Mouse (Mus musculus): ENCODE data around the gene Olfr549. TPM values are rescaled to one million over a fixed set of nuclear protein-coding genes. Genes with fewer than 3 reads are reported as not detected.

The Olfr549 gene
- not detected for total RNA-seq (2022)

- DNase-seq (ENCODE audit: low spot score in 2 of 2) = no peak
These were observed at the start of gene Olfr549 for GRCm38 (mm10) chr7:102549570-102549969. Olfr549 (plus strand) TSS chr7:102549870.

- no peak for DNase-seq (ENCODE audit: low spot score in 2 of 2)
These were observed 47.7 kb upstream of the Olfr549 start for GRCm38 (mm10) chr7:102501986-102502385.

- DNase-seq (ENCODE audit: low spot score in 2 of 2) = peak; percentile 33 to 64
These were observed 42.8 kb upstream of the Olfr549 start for GRCm38 (mm10) chr7:102506848-102507247.

- DNase-seq (ENCODE audit: low spot score in 2 of 2) = no peak
These were observed 41.6 kb upstream of the Olfr549 start for GRCm38 (mm10) chr7:102508066-102508465.

GRCm38 (mm10) chr7:102508666-102509065 is 41.0 kb upstream of the Olfr549 start:
- DNase-seq (ENCODE audit: low spot score in 2 of 2) = no peak

GRCm38 (mm10) chr7:102509726-102510125 is 39.9 kb upstream of the Olfr549 start:
- no peak for DNase-seq (ENCODE audit: low spot score in 2 of 2)

GRCm38 (mm10) chr7:102511927-102512326 is 37.7 kb upstream of the Olfr549 start:
- no peak for DNase-seq (ENCODE audit: low spot score in 2 of 2)

GRCm38 (mm10) chr7:102512814-102513435 is 36.7 kb upstream of the Olfr549 start:
- DNase-seq (ENCODE audit: low spot score in 2 of 2) = peak; percentile 59 to 85

GRCm38 (mm10) chr7:102514144-102514543 is 35.5 kb upstream of the Olfr549 start:
- DNase-seq (ENCODE audit: low spot score in 2 of 2) = no peak

- DNase-seq (ENCODE audit: low spot score in 2 of 2) = no peak
These were observed 33.2 kb upstream of the Olfr549 start for GRCm38 (mm10) chr7:102516261-102517050.

- DNase-seq (ENCODE audit: low spot score in 2 of 2) = no peak
These were observed 32.7 kb upstream of the Olfr549 start for GRCm38 (mm10) chr7:102517051-102517335.

GRCm38 (mm10) chr7:102529052-102529451 is 20.6 kb upstream of the Olfr549 start:
- no peak for DNase-seq (ENCODE audit: low spot score in 2 of 2)

- DNase-seq (ENCODE audit: low spot score in 2 of 2) = no peak
These were observed 15.2 kb upstream of the Olfr549 start, which contains the start of gene Olfr547 for GRCm38 (mm10) chr7:102534449-102534848. Olfr547 (plus strand) TSS chr7:102534749.

- no peak for DNase-seq (ENCODE audit: low spot score in 2 of 2)
These were observed 9.1 kb upstream of the Olfr549 start, which contains the start of gene Olfr548-ps1 for GRCm38 (mm10) chr7:102540596-102540995. Olfr548-ps1 (plus strand) TSS chr7:102540896.

- no peak for DNase-seq (ENCODE audit: low spot score in 2 of 2)
These were observed 8.4 kb upstream of the Olfr549 start for GRCm38 (mm10) chr7:102541251-102541650.

GRCm38 (mm10) chr7:102553279-102553678 is 3.6 kb downstream of the Olfr549 start:
- DNase-seq (ENCODE audit: low spot score in 2 of 2) = no peak

- DNase-seq (ENCODE audit: low spot score in 2 of 2) = peak; percentile 6 to 20
These were observed 15.6 kb downstream of the Olfr549 start, which contains the start of gene Trim21 for GRCm38 (mm10) chr7:102564999-102565997. Trim21 (minus strand) TSS chr7:102565486.

GRCm38 (mm10) chr7:102566219-102566618 is 16.5 kb downstream of the Olfr549 start:
- no peak for DNase-seq (ENCODE audit: low spot score in 2 of 2)

GRCm38 (mm10) chr7:102571142-102571541 is 21.5 kb downstream of the Olfr549 start, which contains the start of gene Olfr550:
Olfr550 (plus strand) TSS chr7:102571442.
- DNase-seq (ENCODE audit: low spot score in 2 of 2) = no peak

GRCm38 (mm10) chr7:102573174-102573830 is 23.6 kb downstream of the Olfr549 start:
- DNase-seq (ENCODE audit: low spot score in 2 of 2) = no peak

GRCm38 (mm10) chr7:102575998-102576397 is 26.3 kb downstream of the Olfr549 start:
- no peak for DNase-seq (ENCODE audit: low spot score in 2 of 2)

All from left cerebral cortex, adult 8-10 months (tissue).